34 mouse cellular contexts compared by ENCODE assay signal in genomic region chr10:6723765-6724164, GRCm38 (mm10). TPM values are rescaled to one million over a fixed set of nuclear protein-coding genes. Genes with fewer than 3 reads are reported as not detected.
A peak's percentile ranks its signal among the peaks of the same experiment; 100 is the strongest.
DNase-seq lines count a peak whose midpoint lies in the region; ATAC-seq and TF ChIP-seq lines count a peak whose summit lies in the region.
"Had no signal": no experiment of that assay in that cellular context is flagged by ENCODE, and none has a peak within 500 bp of the region (broad histone marks: within the 10 kb centered on the region; RNA-seq: fewer than 3 reads in every experiment).

No protein-coding gene starts in this region.

- H3K4me3 ChIP-seq in embryonic facial prominence, embryonic 14.5 days (ENCODE audit: low read depth, low read length) = no peak overlapping the region
- H3K4me3 ChIP-seq in embryonic facial prominence, embryonic 10.5 days = no peak overlapping the region
- H3K4me3 ChIP-seq in forebrain, postnatal 0 days (ENCODE audit: low read depth, low read length) = no peak overlapping the region
- no peak overlapping the region for H3K4me3 ChIP-seq in forebrain, embryonic 11.5 days (ENCODE audit: low read depth, low read length)
- no peak overlapping the region for H3K4me3 ChIP-seq in midbrain, postnatal 0 days (ENCODE audit: low read depth, low read length)
- no peak overlapping the region for H3K4me3 ChIP-seq in midbrain, embryonic 10.5 days
- no peak overlapping the region for H3K4me3 ChIP-seq in neural tube, embryonic 14.5 days (ENCODE audit: low read depth, low read length)
- H3K4me3 ChIP-seq: embryonic facial prominence, embryonic 13.5 days; forebrain, embryonic 10.5 days; heart, adult 2 months; heart, embryonic 10.5 days; heart, embryonic 13.5 days had no signal

- 56% methylated on average over 1 of the region's 1 CpGs for WGBS in embryonic facial prominence, embryonic 14.5 days
- WGBS in embryonic facial prominence, embryonic 10.5 days = 79% methylated on average over 1 of the region's 1 CpGs
- 50% methylated on average over 1 of the region's 1 CpGs for WGBS in forebrain, postnatal 0 days
- WGBS in forebrain, embryonic 11.5 days = 73% methylated on average over 1 of the region's 1 CpGs
- 64% methylated on average over 1 of the region's 1 CpGs for WGBS in midbrain, postnatal 0 days
- WGBS in midbrain, embryonic 10.5 days = 84% methylated on average over 1 of the region's 1 CpGs
- WGBS in neural tube, embryonic 14.5 days = 50% methylated on average over 1 of the region's 1 CpGs

- H3K27me3 ChIP-seq in embryonic facial prominence, embryonic 14.5 days (replicated peaks; ENCODE audit: control insufficient read depth, insufficient read depth, low read length) = no peaks in the 10 kb centered on the region
- H3K27me3 ChIP-seq in embryonic facial prominence, embryonic 10.5 days (replicated peaks; ENCODE audit: low read depth, poor library complexity, severe bottlenecking) = no peaks in the 10 kb centered on the region
- no peaks in the 10 kb centered on the region for H3K27me3 ChIP-seq in forebrain, postnatal 0 days (ENCODE audit: insufficient read depth, low read length)
- no peaks in the 10 kb centered on the region for H3K27me3 ChIP-seq in forebrain, embryonic 11.5 days (ENCODE audit: control insufficient read depth, insufficient read depth, low read length)
- H3K27me3 ChIP-seq in midbrain, postnatal 0 days (ENCODE audit: insufficient read depth, low read length) = no peaks in the 10 kb centered on the region
- no peaks in the 10 kb centered on the region for H3K27me3 ChIP-seq in midbrain, embryonic 10.5 days (ENCODE audit: low read depth, poor library complexity, severe bottlenecking)
- no peaks in the 10 kb centered on the region for H3K27me3 ChIP-seq in neural tube, embryonic 14.5 days (ENCODE audit: control insufficient read depth, insufficient read depth, low read length)
- H3K27me3 ChIP-seq: embryonic facial prominence, embryonic 13.5 days; heart, embryonic 13.5 days had no signal

- H3K9ac ChIP-seq in embryonic facial prominence, embryonic 14.5 days (ENCODE audit: low read depth, low read length) = no peak overlapping the region
- H3K9ac ChIP-seq in forebrain, postnatal 0 days = no peak overlapping the region
- H3K9ac ChIP-seq in forebrain, embryonic 11.5 days (ENCODE audit: low read length) = no peak overlapping the region
- no peak overlapping the region for H3K9ac ChIP-seq in midbrain, postnatal 0 days (replicated peaks; ENCODE audit: low read length, poor library complexity, severe bottlenecking)
- H3K9ac ChIP-seq in neural tube, embryonic 14.5 days (replicated peaks; ENCODE audit: low read depth, low read length) = no peak overlapping the region
- H3K9ac ChIP-seq: embryonic facial prominence, embryonic 13.5 days; heart, embryonic 13.5 days had no signal

- H3K4me1 ChIP-seq in embryonic facial prominence, embryonic 14.5 days (ENCODE audit: control insufficient read depth, insufficient read depth, low read length) = no peaks in the 10 kb centered on the region
- H3K4me1 ChIP-seq in embryonic facial prominence, embryonic 10.5 days = no peaks in the 10 kb centered on the region
- no peaks in the 10 kb centered on the region for H3K4me1 ChIP-seq in forebrain, postnatal 0 days (ENCODE audit: insufficient read depth)
- no peaks in the 10 kb centered on the region for H3K4me1 ChIP-seq in forebrain, embryonic 11.5 days (replicated peaks; ENCODE audit: control insufficient read depth, insufficient read depth, low read length)
- H3K4me1 ChIP-seq in midbrain, postnatal 0 days (ENCODE audit: insufficient read depth, low read length) = no peaks in the 10 kb centered on the region
- H3K4me1 ChIP-seq in midbrain, embryonic 10.5 days = no peaks in the 10 kb centered on the region
- H3K4me1 ChIP-seq in neural tube, embryonic 14.5 days (ENCODE audit: control insufficient read depth, insufficient read depth, low read length) = no peaks in the 10 kb centered on the region
- H3K4me1 ChIP-seq: embryonic facial prominence, embryonic 13.5 days; forebrain, embryonic 10.5 days; heart, embryonic 10.5 days; heart, embryonic 13.5 days had no signal

- no peak overlapping the region for H3K27ac ChIP-seq in embryonic facial prominence, embryonic 14.5 days (replicated peaks; ENCODE audit: low read depth, low read length)
- no peak overlapping the region for H3K27ac ChIP-seq in embryonic facial prominence, embryonic 10.5 days (replicated peaks)
- no peak overlapping the region for H3K27ac ChIP-seq in forebrain, postnatal 0 days (ENCODE audit: low read depth, low read length)
- no peak overlapping the region for H3K27ac ChIP-seq in forebrain, embryonic 11.5 days (ENCODE audit: low read depth, low read length)
- no peak overlapping the region for H3K27ac ChIP-seq in midbrain, postnatal 0 days (ENCODE audit: low read depth, low read length)
- no peak overlapping the region for H3K27ac ChIP-seq in midbrain, embryonic 10.5 days (replicated peaks)
- H3K27ac ChIP-seq in neural tube, embryonic 14.5 days (ENCODE audit: low read depth, low read length) = no peak overlapping the region
- H3K27ac ChIP-seq: embryonic facial prominence, embryonic 13.5 days; forebrain, embryonic 10.5 days; heart, adult 2 months; heart, embryonic 10.5 days; heart, embryonic 13.5 days had no signal

- intact Hi-C loops in heart, postnatal 25 days (cut with DNase I) = no loop called here

- no peak for ATAC-seq in embryonic facial prominence, embryonic 14.5 days (ENCODE audit: low read depth)
- peak; percentile 61; the same call in 1 of the 2 replicates for ATAC-seq in forebrain, postnatal 0 days
- ATAC-seq in forebrain, embryonic 11.5 days (replicated peaks; ENCODE audit: low FRiP score) = no peak
- ATAC-seq in midbrain, postnatal 0 days (ENCODE audit: low FRiP score) = no peak
- peak; percentile 69 for ATAC-seq in neural tube, embryonic 14.5 days (ENCODE audit: low read depth)
- ATAC-seq: hindbrain, embryonic 16.5 days; inflammation-experienced regulatory T-cells, adult 6 months; intestine, embryonic 16.5 days; Patski had no signal

- no peaks in the 10 kb centered on the region for H3K36me3 ChIP-seq in embryonic facial prominence, embryonic 14.5 days (ENCODE audit: control insufficient read depth, insufficient read depth, low read length)
- H3K36me3 ChIP-seq in embryonic facial prominence, embryonic 10.5 days (replicated peaks) = no peaks in the 10 kb centered on the region
- no peaks in the 10 kb centered on the region for H3K36me3 ChIP-seq in forebrain, postnatal 0 days (ENCODE audit: insufficient read depth)
- no peaks in the 10 kb centered on the region for H3K36me3 ChIP-seq in forebrain, embryonic 11.5 days (ENCODE audit: control insufficient read depth, insufficient read depth, low read length)
- no peaks in the 10 kb centered on the region for H3K36me3 ChIP-seq in midbrain, postnatal 0 days (ENCODE audit: insufficient read depth, low read length)
- no peaks in the 10 kb centered on the region for H3K36me3 ChIP-seq in midbrain, embryonic 10.5 days
- H3K36me3 ChIP-seq in neural tube, embryonic 14.5 days (ENCODE audit: control insufficient read depth, insufficient read depth, low read length) = no peaks in the 10 kb centered on the region
- H3K36me3 ChIP-seq: embryonic facial prominence, embryonic 13.5 days; forebrain, embryonic 10.5 days; heart, embryonic 10.5 days; heart, embryonic 13.5 days had no signal

- no peak for TF ChIP-seq CTCF in forebrain, postnatal 0 days (IDR thresholded peaks at IDR 0.05; ENCODE audit: low read depth)
- no peak for TF ChIP-seq CTCF in midbrain, postnatal 0 days (IDR thresholded peaks at IDR 0.05)

- H3K9me3 ChIP-seq in embryonic facial prominence, embryonic 14.5 days (ENCODE audit: control insufficient read depth, low read length) = peaks cover 3% of the 10 kb centered on the region; the same call in 1 of the 2 replicates
- no peaks in the 10 kb centered on the region for H3K9me3 ChIP-seq in embryonic facial prominence, embryonic 10.5 days
- H3K9me3 ChIP-seq in forebrain, postnatal 0 days (ENCODE audit: low read length) = no peaks in the 10 kb centered on the region
- no peaks in the 10 kb centered on the region for H3K9me3 ChIP-seq in forebrain, embryonic 11.5 days (ENCODE audit: control insufficient read depth, low read length)
- no peaks in the 10 kb centered on the region for H3K9me3 ChIP-seq in midbrain, postnatal 0 days (ENCODE audit: low read length)
- no peaks in the 10 kb centered on the region for H3K9me3 ChIP-seq in midbrain, embryonic 10.5 days (replicated peaks)
- H3K9me3 ChIP-seq in neural tube, embryonic 14.5 days (ENCODE audit: control insufficient read depth, low read length) = no peaks in the 10 kb centered on the region
- H3K9me3 ChIP-seq: embryonic facial prominence, embryonic 13.5 days; heart, embryonic 13.5 days had no signal

- H3K4me2 ChIP-seq in embryonic facial prominence, embryonic 14.5 days (ENCODE audit: low read depth, low read length) = no peak overlapping the region
- H3K4me2 ChIP-seq in forebrain, postnatal 0 days (ENCODE audit: low read depth) = no peak overlapping the region
- no peak overlapping the region for H3K4me2 ChIP-seq in forebrain, embryonic 11.5 days (ENCODE audit: low read depth, low read length, severe bottlenecking)
- no peak overlapping the region for H3K4me2 ChIP-seq in midbrain, postnatal 0 days (ENCODE audit: low read depth, low read length, poor library complexity, severe bottlenecking)
- no peak overlapping the region for H3K4me2 ChIP-seq in neural tube, embryonic 14.5 days (ENCODE audit: low read depth, low read length)
- H3K4me2 ChIP-seq: embryonic facial prominence, embryonic 13.5 days; heart, embryonic 13.5 days had no signal

- DNase-seq in embryonic facial prominence, embryonic 14.5 days (ENCODE audit: low spot score) = peak; percentile 13
- DNase-seq in embryonic facial prominence, embryonic 10.5 days (ENCODE audit: low spot score) = no peak
- DNase-seq in forebrain, postnatal 0 days = peak; percentile 14
- DNase-seq in forebrain, embryonic 11.5 days (ENCODE audit: low spot score) = no peak
- DNase-seq in midbrain, postnatal 0 days (ENCODE audit: low spot score) = peak; percentile 5
- no peak for DNase-seq in midbrain, embryonic 10.5 days (ENCODE audit: low spot score)
- DNase-seq in heart, postnatal 25 days (ENCODE audit: low spot score) = no peak
- DNase-seq: adrenal gland, postnatal 10 days; adrenal gland, postnatal 36 days; cerebellum, adult 11 months; cerebellum, adult 2 months; cerebellum, adult 9-11 months; cerebellum, postnatal 25 days; gastrocnemius, postnatal 10 days; gastrocnemius, postnatal 36 days; heart, adult 2 months; heart, postnatal 14 days; kidney, adult 18-20 months had no signal

RNA-seq across cellular contexts. Expression of gene Oprm1, which starts 34.5 kb away (rescaled TPM):
- polyA plus RNA-seq in embryonic facial prominence, embryonic 14.5 days (2014; fragmentation: Nextera tagmentation; extraction: Ambion mirVana) = 0.22 and 0.31 TPM in 2 replicates
- 0.08 TPM in 1 of 2 replicates, not detected in the other for polyA plus RNA-seq in embryonic facial prominence, embryonic 10.5 days (2016; fragmentation: Nextera tagmentation; extraction: Ambion mirVana)
- total RNA-seq in forebrain, postnatal 0 days (2014; rRNA removed) = 10.4 and 12.3 TPM in 2 replicates
- 0.78 and 2.4 TPM in 2 replicates for polyA plus RNA-seq in forebrain, postnatal 0 days (2015; fragmentation: Nextera tagmentation; extraction: Ambion mirVana)
- polyA plus RNA-seq in forebrain, embryonic 11.5 days (2014; fragmentation: Nextera tagmentation; extraction: Ambion mirVana) = not detected in 2 replicates
- 9.0 and 16.8 TPM in 2 replicates for total RNA-seq in midbrain, postnatal 0 days (2014; rRNA removed)
- 2.4 and 2.8 TPM in 2 replicates for polyA plus RNA-seq in midbrain, postnatal 0 days (2015; fragmentation: Nextera tagmentation; extraction: Ambion mirVana)
- 0.06 and 0.15 TPM in 2 replicates for polyA plus RNA-seq in midbrain, embryonic 10.5 days (2016; fragmentation: Nextera tagmentation; extraction: Ambion mirVana)
- polyA plus RNA-seq in neural tube, embryonic 14.5 days (2014; fragmentation: Nextera tagmentation; extraction: Ambion mirVana) = 3.2 and 5.1 TPM in 2 replicates
- total RNA-seq in heart, postnatal 25 days (2021) = not detected
- total RNA-seq: adrenal gland, postnatal 36 days; common myeloid progenitor, adult 5-6 weeks; ES-E14; gastrocnemius, adult 18-20 months; gastrocnemius, postnatal 10 days; gastrocnemius, postnatal 36 days; granulocyte monocyte progenitor cell, adult 5-6 weeks; heart, adult 2 months; heart, postnatal 14 days had no signal
- polyA plus RNA-seq: embryonic facial prominence, embryonic 13.5 days; forebrain, embryonic 10.5 days; heart, adult 2 months; heart, embryonic 10.5 days; heart, embryonic 13.5 days; heart, embryonic 16.5 days; Patski had no signal

RNA-seq across cellular contexts. Expression of gene Gm10945, which starts 37.8 kb away (rescaled TPM):
- polyA plus RNA-seq in embryonic facial prominence, embryonic 14.5 days (2014; fragmentation: Nextera tagmentation; extraction: Ambion mirVana) = not detected in 2 replicates
- not detected in 2 replicates for polyA plus RNA-seq in embryonic facial prominence, embryonic 10.5 days (2016; fragmentation: Nextera tagmentation; extraction: Ambion mirVana)
- not detected in 2 replicates for total RNA-seq in forebrain, postnatal 0 days (2014; rRNA removed)
- not detected in 2 replicates for polyA plus RNA-seq in forebrain, postnatal 0 days (2015; fragmentation: Nextera tagmentation; extraction: Ambion mirVana)
- polyA plus RNA-seq in forebrain, embryonic 11.5 days (2014; fragmentation: Nextera tagmentation; extraction: Ambion mirVana) = not detected in 2 replicates
- total RNA-seq in midbrain, postnatal 0 days (2014; rRNA removed) = not detected in 2 replicates
- not detected in 2 replicates for polyA plus RNA-seq in midbrain, postnatal 0 days (2015; fragmentation: Nextera tagmentation; extraction: Ambion mirVana)
- polyA plus RNA-seq in midbrain, embryonic 10.5 days (2016; fragmentation: Nextera tagmentation; extraction: Ambion mirVana) = not detected in 2 replicates
- not detected in 2 replicates for polyA plus RNA-seq in neural tube, embryonic 14.5 days (2014; fragmentation: Nextera tagmentation; extraction: Ambion mirVana)
- total RNA-seq in heart, postnatal 25 days (2021) = not detected
- total RNA-seq: adrenal gland, adult 18-20 months; adrenal gland, postnatal 10 days; adrenal gland, postnatal 36 days; common myeloid progenitor, adult 5-6 weeks; ES-E14; gastrocnemius, adult 18-20 months; gastrocnemius, postnatal 10 days; gastrocnemius, postnatal 36 days; granulocyte monocyte progenitor cell, adult 5-6 weeks; heart, adult 2 months; heart, postnatal 14 days had no signal
- polyA plus RNA-seq: cerebellum, adult 2 months; embryonic facial prominence, embryonic 13.5 days; forebrain, embryonic 10.5 days; heart, adult 2 months; heart, embryonic 10.5 days; heart, embryonic 13.5 days; heart, embryonic 16.5 days; hindbrain, embryonic 11.5 days; hindbrain, embryonic 16.5 days; inflammation-experienced regulatory T-cells, adult 6 months; intestine, embryonic 16.5 days; Patski had no signal

Comparison
In these comparisons a context has a peak if more than half of its experiments do, and no peak if none do; other contexts are left out.
1. ATAC-seq: peak in forebrain, postnatal 0 days (single experiment) and neural tube, embryonic 14.5 days (single experiment); none in embryonic facial prominence, embryonic 14.5 days (single experiment), forebrain, embryonic 11.5 days (single experiment) and midbrain, postnatal 0 days (single experiment).
2. DNase-seq: peak in embryonic facial prominence, embryonic 14.5 days (single experiment), forebrain, postnatal 0 days (single experiment) and midbrain, postnatal 0 days (single experiment); none in embryonic facial prominence, embryonic 10.5 days (single experiment), forebrain, embryonic 11.5 days (single experiment), midbrain, embryonic 10.5 days (single experiment) and heart, postnatal 25 days (single experiment).